Mouse (Mus musculus): ENCODE measurements around the gene Gjd3. TPM values are rescaled to one million over a fixed set of nuclear protein-coding genes. Genes with fewer than 3 reads are reported as not detected.

Gjd3 gene
- polyA plus RNA-seq (2012; fragmentation: generic; extraction: Trizol): 0.05 TPM

DNA sequence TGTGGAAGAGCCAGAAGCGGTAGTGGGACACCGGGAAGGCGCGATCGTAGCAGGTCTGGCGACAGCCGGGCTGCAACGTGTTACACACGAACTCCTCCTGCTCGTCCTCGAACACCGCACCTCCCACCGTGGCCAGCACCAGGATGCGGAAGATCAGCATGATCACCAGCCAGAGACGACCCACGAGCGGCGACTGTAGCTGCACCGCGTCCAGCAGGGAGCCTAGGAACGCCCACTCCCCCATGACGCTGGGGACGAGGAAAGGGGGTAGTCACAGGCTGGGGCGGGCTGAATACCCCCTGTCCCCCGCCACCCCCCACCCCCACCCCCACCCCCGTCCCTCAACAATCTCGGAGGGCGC is at the start of gene Gjd3:
Gene Gjd3 (minus strand): TSS at position 244 of the 361 bp plus-strand sequence.
- TF ChIP-seq MAX (IDR thresholded peaks at IDR 0.05; ENCODE audit: low read depth) (no peak), CEBPB (IDR thresholded peaks at IDR 0.05; ENCODE audit: insufficient read depth, poor library complexity, severe bottlenecking) (no peak), REST (IDR thresholded peaks at IDR 0.05; ENCODE audit: insufficient read depth, insufficient read length) (no peak), E2F4 (IDR thresholded peaks at IDR 0.05; ENCODE audit: insufficient read depth) (no peak), SRF (IDR thresholded peaks at IDR 0.05; ENCODE audit: control insufficient read depth, insufficient read length, low read depth) (no peak), USF1 (IDR thresholded peaks at IDR 0.05; ENCODE audit: low read depth) (no peak), TCF12 (IDR thresholded peaks at IDR 0.05; ENCODE audit: insufficient read depth, poor library complexity, severe bottlenecking) (no peak), TCF3 (IDR thresholded peaks at IDR 0.05; ENCODE audit: insufficient read length, low read depth) (no peak), MYOD1 (IDR thresholded peaks at IDR 0.05; ENCODE audit: control insufficient read depth in 1 of 3, insufficient read length in 2 of 3, low read depth in 2 of 3) (no peak), POLR2A (IDR thresholded peaks at IDR 0.05; ENCODE audit: insufficient read length, low read depth) (no peak), MYOG (IDR thresholded peaks at IDR 0.05; ENCODE audit: control insufficient read depth in 1 of 3, insufficient read depth in 1 of 3, insufficient read length in 2 of 3, low read depth in 2 of 3) (no peak)
- peaks cover 20% of the 10 kb centered on the region for H3K27me3 ChIP-seq (ENCODE audit: control insufficient read depth, insufficient read depth, insufficient read length)
- peak within 1 kb of the TSS; percentile 78 for H3K4me2 ChIP-seq (ENCODE audit: low read depth)
- no peak within 1 kb of the TSS for H3K4me3 ChIP-seq
- H3K79me2 ChIP-seq (ENCODE audit: control insufficient read depth, insufficient read depth): no peaks in the 10 kb centered on the region
- H3ac ChIP-seq (ENCODE audit: control insufficient read depth, insufficient read length): peak within 1 kb of the TSS; percentile 4
- H3K36me3 ChIP-seq (ENCODE audit: control insufficient read depth, insufficient read depth): no peaks in the 10 kb centered on the region

DNA sequence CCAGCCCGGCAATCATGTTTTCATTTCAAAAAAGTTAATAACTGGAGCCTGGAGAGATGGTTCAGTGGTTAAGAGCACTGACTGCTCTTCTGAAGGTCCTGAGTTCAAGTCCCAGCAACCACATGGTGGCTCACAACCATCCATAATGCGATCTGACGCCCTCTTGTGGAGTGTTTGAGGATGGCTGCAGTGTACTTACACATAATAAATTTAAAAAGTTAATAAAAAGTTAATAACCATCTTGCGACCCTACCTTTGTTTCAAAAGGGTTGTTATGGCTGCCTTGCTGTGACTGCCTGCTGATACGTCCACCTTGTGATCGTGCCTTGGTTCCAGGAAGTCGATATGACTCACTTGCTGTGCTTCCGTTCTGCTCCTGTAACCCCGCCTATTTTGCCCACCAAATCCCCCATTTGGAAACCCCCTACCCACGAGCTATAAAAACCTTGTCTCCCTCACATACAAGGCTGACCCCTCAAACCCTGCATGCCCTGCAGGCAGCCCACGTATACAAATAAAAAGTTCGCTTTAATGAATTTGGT is 44.2 kb upstream of the Gjd3 start:
- no peak overlapping the region for H3K4me2 ChIP-seq (ENCODE audit: low read depth)
- H3ac ChIP-seq (ENCODE audit: control insufficient read depth, insufficient read length): no peak overlapping the region
- H3K79me2 ChIP-seq (ENCODE audit: control insufficient read depth, insufficient read depth): peaks cover 20% of the 10 kb centered on the region
- no peaks in the 10 kb centered on the region for H3K36me3 ChIP-seq (ENCODE audit: control insufficient read depth, insufficient read depth)
- H3K4me3 ChIP-seq: no peak overlapping the region
- no peak for TF ChIP-seq SRF (IDR thresholded peaks at IDR 0.05; ENCODE audit: control insufficient read depth, insufficient read length, low read depth)
- TF ChIP-seq USF1 (IDR thresholded peaks at IDR 0.05; ENCODE audit: low read depth): no peak
- TF ChIP-seq E2F4 (IDR thresholded peaks at IDR 0.05; ENCODE audit: insufficient read depth): no peak
- no peak for TF ChIP-seq MYOD1 (IDR thresholded peaks at IDR 0.05; ENCODE audit: control insufficient read depth in 1 of 3, insufficient read length in 2 of 3, low read depth in 2 of 3)
- TF ChIP-seq MAX (IDR thresholded peaks at IDR 0.05; ENCODE audit: low read depth): no peak
- TF ChIP-seq CEBPB (IDR thresholded peaks at IDR 0.05; ENCODE audit: insufficient read depth, poor library complexity, severe bottlenecking): no peak
- TF ChIP-seq MYOG (IDR thresholded peaks at IDR 0.05; ENCODE audit: control insufficient read depth in 1 of 3, insufficient read depth in 1 of 3, insufficient read length in 2 of 3, low read depth in 2 of 3): no peak
- TF ChIP-seq POLR2AphosphoS2 (IDR thresholded peaks at IDR 0.05; ENCODE audit: insufficient read length, low read depth): no peak
- no peak for TF ChIP-seq POLR2A (IDR thresholded peaks at IDR 0.05; ENCODE audit: insufficient read length, low read depth)
- TF ChIP-seq REST (IDR thresholded peaks at IDR 0.05; ENCODE audit: insufficient read depth, insufficient read length): no peak
- TF ChIP-seq TCF12 (IDR thresholded peaks at IDR 0.05; ENCODE audit: insufficient read depth, poor library complexity, severe bottlenecking): no peak
- no peak for TF ChIP-seq TCF3 (IDR thresholded peaks at IDR 0.05; ENCODE audit: insufficient read length, low read depth)
- H3K27me3 ChIP-seq (ENCODE audit: control insufficient read depth, insufficient read depth, insufficient read length): peaks cover 5% of the 10 kb centered on the region

DNA sequence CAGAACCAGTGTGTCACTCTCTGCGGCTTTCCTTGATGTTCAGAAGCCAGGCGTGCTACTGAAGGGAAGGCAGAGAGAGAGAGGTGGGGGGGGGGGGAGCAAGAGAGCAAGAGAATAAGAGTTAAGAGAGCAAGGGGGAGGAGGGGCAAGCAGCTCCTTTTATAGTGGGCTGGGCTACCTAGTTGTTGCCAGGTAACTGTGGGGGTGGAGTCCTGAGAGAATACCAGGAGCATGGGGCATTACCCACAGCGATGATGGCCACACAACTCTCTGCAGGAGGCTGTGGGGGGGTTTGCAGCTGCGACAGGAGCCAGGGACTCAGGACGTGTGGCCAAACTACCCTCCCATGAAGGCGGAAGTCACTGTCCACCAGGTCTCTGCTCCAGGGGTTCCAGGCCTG is 43.1 kb upstream of the Gjd3 start:
- H3K27me3 ChIP-seq (ENCODE audit: control insufficient read depth, insufficient read depth, insufficient read length): no peaks in the 10 kb centered on the region
- H3ac ChIP-seq (ENCODE audit: control insufficient read depth, insufficient read length): no peak overlapping the region
- no peak overlapping the region for H3K4me2 ChIP-seq (ENCODE audit: low read depth)
- peaks cover 31% of the 10 kb centered on the region for H3K79me2 ChIP-seq (ENCODE audit: control insufficient read depth, insufficient read depth)
- peaks cover 5% of the 10 kb centered on the region for H3K36me3 ChIP-seq (ENCODE audit: control insufficient read depth, insufficient read depth)
- no peak for TF ChIP-seq POLR2AphosphoS2 (IDR thresholded peaks at IDR 0.05; ENCODE audit: insufficient read length, low read depth)
- no peak for TF ChIP-seq TCF12 (IDR thresholded peaks at IDR 0.05; ENCODE audit: insufficient read depth, poor library complexity, severe bottlenecking)
- TF ChIP-seq MAX (IDR thresholded peaks at IDR 0.05; ENCODE audit: low read depth): no peak
- TF ChIP-seq E2F4 (IDR thresholded peaks at IDR 0.05; ENCODE audit: insufficient read depth): no peak
- no peak for TF ChIP-seq TCF3 (IDR thresholded peaks at IDR 0.05; ENCODE audit: insufficient read length, low read depth)
- TF ChIP-seq REST (IDR thresholded peaks at IDR 0.05; ENCODE audit: insufficient read depth, insufficient read length): no peak
- TF ChIP-seq SRF (IDR thresholded peaks at IDR 0.05; ENCODE audit: control insufficient read depth, insufficient read length, low read depth): no peak
- no peak for TF ChIP-seq POLR2A (IDR thresholded peaks at IDR 0.05; ENCODE audit: insufficient read length, low read depth)
- no peak for TF ChIP-seq CEBPB (IDR thresholded peaks at IDR 0.05; ENCODE audit: insufficient read depth, poor library complexity, severe bottlenecking)
- TF ChIP-seq USF1 (IDR thresholded peaks at IDR 0.05; ENCODE audit: low read depth): no peak
- no peak for TF ChIP-seq MYOD1 (IDR thresholded peaks at IDR 0.05; ENCODE audit: control insufficient read depth in 1 of 3, insufficient read length in 2 of 3, low read depth in 2 of 3)
- no peak for TF ChIP-seq MYOG (IDR thresholded peaks at IDR 0.05; ENCODE audit: control insufficient read depth in 1 of 3, insufficient read depth in 1 of 3, insufficient read length in 2 of 3, low read depth in 2 of 3)
- no peak overlapping the region for H3K4me3 ChIP-seq

DNA sequence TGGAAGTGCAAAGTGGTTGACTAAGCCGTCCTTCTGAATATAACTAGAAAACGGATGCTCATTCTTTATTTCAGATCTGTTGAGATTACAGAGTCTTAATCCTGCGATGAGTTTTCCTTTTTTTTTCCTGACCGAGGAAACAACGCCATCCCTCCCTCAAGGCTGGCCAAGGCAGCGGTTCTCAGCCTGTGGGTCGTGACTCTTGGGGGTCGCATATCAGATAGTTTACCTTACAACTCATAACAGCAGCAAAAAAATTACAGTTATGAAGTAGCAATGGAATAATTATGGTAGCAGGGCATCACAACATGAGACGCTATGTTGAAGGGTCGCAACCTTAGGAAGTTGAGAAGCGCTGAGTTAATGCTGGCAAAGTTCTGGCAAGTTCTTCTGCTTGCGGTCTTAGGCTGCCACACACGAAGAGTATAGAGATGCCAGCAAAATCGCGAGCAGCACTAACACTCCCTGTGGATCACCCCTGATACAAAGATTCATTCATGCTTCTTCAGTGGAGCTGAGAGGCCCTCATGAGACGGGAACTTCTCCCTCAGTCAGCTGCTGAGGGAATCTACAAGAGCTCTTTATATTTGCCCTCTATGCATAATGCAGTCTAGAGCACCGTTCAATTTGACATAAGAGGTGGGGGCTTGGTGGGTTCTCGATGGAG is 41.8 kb upstream of the Gjd3 start:
- peak overlapping the region; percentile 68 for H3K4me3 ChIP-seq
- TF ChIP-seq MYOD1 (IDR thresholded peaks at IDR 0.05; ENCODE audit: control insufficient read depth in 1 of 3, insufficient read length in 2 of 3, low read depth in 2 of 3) (no peak), USF1 (IDR thresholded peaks at IDR 0.05; ENCODE audit: low read depth) (no peak), POLR2A (IDR thresholded peaks at IDR 0.05; ENCODE audit: insufficient read length, low read depth) (no peak), E2F4 (IDR thresholded peaks at IDR 0.05; ENCODE audit: insufficient read depth) (no peak), POLR2AphosphoS2 (IDR thresholded peaks at IDR 0.05; ENCODE audit: insufficient read length, low read depth) (no peak), CEBPB (IDR thresholded peaks at IDR 0.05; ENCODE audit: insufficient read depth, poor library complexity, severe bottlenecking) (no peak), SRF (IDR thresholded peaks at IDR 0.05; ENCODE audit: control insufficient read depth, insufficient read length, low read depth) (no peak), MYOG (IDR thresholded peaks at IDR 0.05; ENCODE audit: control insufficient read depth in 1 of 3, insufficient read depth in 1 of 3, insufficient read length in 2 of 3, low read depth in 2 of 3) (no peak), TCF12 (IDR thresholded peaks at IDR 0.05; ENCODE audit: insufficient read depth, poor library complexity, severe bottlenecking) (no peak), REST (IDR thresholded peaks at IDR 0.05; ENCODE audit: insufficient read depth, insufficient read length) (no peak), MAX (IDR thresholded peaks at IDR 0.05; ENCODE audit: low read depth) (no peak), TCF3 (IDR thresholded peaks at IDR 0.05; ENCODE audit: insufficient read length, low read depth) (no peak)
- peak overlapping the region; percentile 56 for H3K4me2 ChIP-seq (ENCODE audit: low read depth)
- no peak overlapping the region for H3ac ChIP-seq (ENCODE audit: control insufficient read depth, insufficient read length)
- H3K36me3 ChIP-seq (ENCODE audit: control insufficient read depth, insufficient read depth): peaks cover 5% of the 10 kb centered on the region
- peaks cover 44% of the 10 kb centered on the region for H3K79me2 ChIP-seq (ENCODE audit: control insufficient read depth, insufficient read depth)
- H3K27me3 ChIP-seq (ENCODE audit: control insufficient read depth, insufficient read depth, insufficient read length): no peaks in the 10 kb centered on the region

All from myocyte (in vitro differentiated cells).